Mouse (Mus musculus) cerebellum, adult 18-20 months (tissue): ENCODE results near the gene Col28a1.

Experiments
- DNase-seq, 2 experiments: peaks; one replicate each; pipeline ENCODE4 v3.0.0; 2021

Gene Col28a1

DNA sequence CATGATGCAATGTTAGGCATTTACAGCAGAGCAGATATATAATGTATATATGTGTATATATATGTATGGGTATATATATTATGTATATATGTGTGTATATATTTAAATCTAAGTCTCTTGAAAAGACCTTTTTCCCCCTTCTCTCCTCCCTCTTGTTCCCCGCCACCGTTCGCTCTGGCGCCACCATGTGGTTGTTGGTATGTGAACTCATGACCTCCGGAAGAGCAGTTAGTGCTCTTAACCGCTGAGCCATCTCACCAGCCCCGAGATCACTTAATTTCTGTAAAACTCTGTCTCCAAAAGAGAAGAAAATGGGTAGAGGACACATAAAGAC, 208.8 kb downstream of the Col28a1 start:
- DNase-seq = peak; percentile 39 to 43

DNA sequence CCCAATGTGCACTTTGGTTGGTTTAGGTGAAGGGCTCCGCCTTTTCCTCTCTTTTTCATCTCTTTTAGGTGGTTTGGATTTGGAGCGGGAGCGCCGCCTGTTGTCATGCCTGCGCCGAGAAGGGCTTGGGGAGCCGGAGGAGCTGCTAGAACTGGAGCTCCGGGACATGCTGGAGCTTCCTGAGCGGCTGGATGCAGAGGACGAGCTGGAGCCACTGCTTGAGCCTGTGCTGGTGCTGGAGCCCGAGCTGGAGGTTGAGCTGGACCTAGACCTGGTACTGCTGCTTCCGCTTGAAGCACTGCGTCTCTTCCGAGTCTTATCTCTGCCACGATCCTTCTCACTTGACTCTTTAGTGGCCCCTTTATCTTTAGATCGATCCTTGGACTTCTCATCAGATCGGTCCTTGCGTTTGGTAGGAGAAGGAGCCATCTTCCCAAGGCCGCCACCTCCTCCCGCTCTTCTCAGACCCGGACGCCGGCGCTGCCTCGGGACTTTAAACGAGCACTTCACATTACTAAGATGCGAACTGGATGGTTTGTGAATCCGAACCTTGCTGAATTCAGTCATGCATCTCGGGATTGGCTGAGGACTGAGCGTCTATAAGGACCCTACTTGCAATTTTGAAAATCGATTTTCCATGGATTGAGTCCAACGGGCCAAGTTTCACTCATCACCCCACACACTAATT, 209.3 kb downstream of the Col28a1 start:
- DNase-seq = peak in 1 of 2 experiments; percentile 15

- no peak for DNase-seq
These were observed 221.2 kb downstream of the Col28a1 start for GRCm38 (mm10) chr6:7971020-7971760.

DNA sequence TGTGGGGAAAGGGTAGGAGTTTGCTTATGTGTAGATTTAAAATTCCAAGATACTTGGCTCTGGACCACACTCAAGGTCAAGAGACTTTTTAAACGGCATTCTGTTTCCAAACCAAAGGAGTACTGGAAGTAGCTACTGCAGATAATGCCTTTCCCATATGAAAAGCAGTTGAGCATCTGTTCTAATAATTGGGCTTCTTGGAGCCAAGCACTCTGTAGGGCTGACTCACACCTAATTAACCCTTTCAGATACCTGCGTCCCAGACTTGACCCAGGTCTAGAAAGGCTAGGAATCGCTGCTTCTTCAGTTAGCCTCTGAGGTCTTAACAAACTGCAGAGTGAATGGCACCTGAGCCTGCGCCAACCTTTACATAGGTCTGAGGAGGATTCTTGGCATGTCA, 223.0 kb downstream of the Col28a1 start:
- no peak for DNase-seq

DNA sequence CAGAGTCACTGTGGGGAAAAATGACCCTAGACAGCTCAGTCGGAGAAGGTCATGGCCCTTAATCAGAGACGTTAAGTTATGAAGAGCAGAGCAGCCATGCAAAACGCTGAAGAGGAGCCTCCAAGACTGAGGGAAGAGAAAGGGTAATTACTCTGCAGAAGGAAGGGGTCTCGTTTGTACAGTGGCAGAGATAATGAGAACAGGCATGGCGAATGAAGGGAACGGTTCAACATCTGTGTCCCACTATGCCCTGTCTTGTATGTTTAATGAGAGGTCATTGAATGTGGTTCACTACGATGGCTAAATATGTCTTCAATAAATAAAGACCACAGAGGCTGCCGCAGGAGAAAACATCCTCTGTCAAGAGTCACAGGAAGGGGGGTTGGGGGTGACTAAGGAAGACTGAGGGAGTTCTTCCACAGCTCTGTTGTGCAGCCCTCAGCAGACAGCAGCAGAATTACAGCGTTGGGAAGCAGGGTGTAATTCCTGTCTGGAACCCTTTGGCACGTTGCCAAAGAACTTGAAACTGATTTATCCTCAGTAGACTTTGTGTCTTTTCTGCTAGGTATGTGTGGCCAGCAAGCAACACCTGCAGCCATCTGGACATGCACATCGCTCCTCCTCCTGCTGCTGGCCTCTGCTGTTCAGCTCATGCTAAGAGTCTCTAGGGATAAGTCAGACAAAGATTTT, 226.4 kb downstream of the Col28a1 start:
- DNase-seq = no peak

DNA sequence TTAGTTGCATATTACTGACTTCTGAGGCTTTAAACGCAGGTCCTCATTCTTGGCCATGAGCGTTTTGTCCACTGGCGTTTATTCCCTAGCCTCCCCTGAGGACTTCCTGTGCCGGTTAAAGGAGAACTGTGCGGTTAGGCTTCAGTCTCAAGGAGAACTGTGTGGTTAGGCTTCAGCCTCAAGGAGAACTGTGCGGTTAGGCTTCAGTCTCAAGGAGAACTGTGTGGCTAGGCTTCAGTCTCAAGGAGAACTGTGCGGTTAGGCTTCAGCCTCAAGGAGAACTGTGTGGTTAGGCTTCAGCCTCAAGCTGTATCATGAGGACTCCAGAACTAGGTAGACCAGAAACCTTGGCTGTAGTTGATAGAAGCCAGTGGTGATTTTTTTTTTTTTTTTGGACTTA, 229.7 kb downstream of the Col28a1 start:
- no peak for DNase-seq

DNA sequence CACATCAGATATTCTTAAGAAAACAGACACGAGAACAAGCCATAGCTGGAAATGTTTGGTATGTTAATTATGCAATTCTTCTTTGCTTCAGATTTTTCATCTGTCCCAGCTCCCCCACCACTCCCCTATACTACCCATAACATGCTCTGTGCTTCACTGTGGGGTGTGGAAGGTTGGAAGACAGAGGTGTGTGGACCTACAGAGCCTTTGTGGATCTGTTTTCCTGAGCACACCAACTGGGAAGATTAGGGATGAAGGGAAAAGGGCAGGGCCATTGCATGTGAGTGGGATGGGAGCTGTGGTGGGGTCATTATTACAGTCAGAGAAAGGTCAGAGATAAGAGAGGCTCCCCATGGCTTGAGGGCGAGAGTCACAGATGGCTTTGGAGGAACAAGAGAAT, 240.2 kb downstream of the Col28a1 start:
- DNase-seq = no peak

DNA sequence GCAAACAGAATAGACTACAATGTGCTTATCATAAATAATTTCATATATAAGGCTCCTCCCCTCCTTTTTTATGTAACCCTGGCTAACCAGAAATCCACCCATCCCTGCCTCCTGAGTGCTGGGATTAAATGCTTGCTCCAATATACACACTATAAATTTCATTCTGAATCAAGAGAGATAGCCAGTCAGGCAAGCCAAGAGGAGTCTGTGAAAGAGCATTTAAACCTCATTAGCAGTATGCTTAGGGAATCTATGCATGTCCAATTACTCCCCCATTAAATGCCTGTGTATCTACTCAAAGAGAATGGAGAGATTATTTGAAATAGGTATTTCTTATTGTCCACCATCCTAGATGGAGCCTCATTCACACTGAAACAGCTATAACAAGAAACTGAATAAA, 240.6 kb downstream of the Col28a1 start:
- no peak for DNase-seq
